Mouse (Mus musculus): ENCODE data around the gene Tcp11l2. TPM values are rescaled to one million over a fixed set of nuclear protein-coding genes. Genes with fewer than 3 reads are reported as not detected.

Tcp11l2 gene
- polyA plus RNA-seq, 1 experiment from 2014 or later, result 27.5 TPM

GRCm38 (mm10) chr10:84662138-84662537 is 85.7 kb downstream of the Tcp11l2 start:
- Histone ChIP-seq H3K4me1 (peaks cover 11% of the 10 kb centered on the region), H3K36me3 (0 out of 2 replicates have a peak, but pooled peaks cover 10% of the 10 kb centered on the region), H3K27ac (replicated peaks) (no peak overlapping the region), H3K9me3 (replicated peaks) (no peaks in the 10 kb centered on the region), H3K27me3 (replicated peaks) (no peaks in the 10 kb centered on the region), H3K4me3 (replicated peaks) (no peak overlapping the region), H3K4me2 (no peak overlapping the region), H3K9ac (replicated peaks) (no peak overlapping the region)
- 95% methylated on average over 6 of the region's 6 CpGs for WGBS
- ATAC-seq (ENCODE audit: low FRiP score), result no peak

Other genes with a start within 250 kb of the Tcp11l2 start
- gene Nuak1, start 136.0 kb upstream of the Tcp11l2 start, polyA plus RNA-seq (2015; fragmentation: Nextera tagmentation; extraction: Ambion mirVana), result 4.1 and 4.8 TPM in 2 replicates
- 55.9 and 57.2 TPM in 2 replicates for gene Ckap4, start 42.6 kb upstream of the Tcp11l2 start, polyA plus RNA-seq (2015; fragmentation: Nextera tagmentation; extraction: Ambion mirVana)
- 13.5 and 13.6 TPM in 2 replicates for gene Polr3b, start 45.7 kb downstream of the Tcp11l2 start, polyA plus RNA-seq (2015; fragmentation: Nextera tagmentation; extraction: Ambion mirVana)
- gene Rfx4, start 179.4 kb downstream of the Tcp11l2 start, polyA plus RNA-seq (2015; fragmentation: Nextera tagmentation; extraction: Ambion mirVana), result 15.9 and 16.6 TPM in 2 replicates

Data from neural tube, embryonic 15.5 days (tissue).